Mouse (Mus musculus) C2C12 (cell line): ENCODE measurements at regions not wholly inside any gene's neighbourhood (a gene's known extent, or its start where the extent isn't known, plus 50 kb on each side); places are given as distances from the start of the nearest gene placed in this dataset.

Source experiments
- CEBPB ChIP-seq: IDR thresholded peaks from one replicate; pipeline ENCODE4 v1.6.1; 2011; ENCODE audit warnings: low read depth, mild to moderate bottlenecking, control low read depth, moderate library complexity
- CTCF ChIP-seq: IDR thresholded peaks from one replicate; pipeline ENCODE4 v1.5.1; 2011; ENCODE audit not compliant: control insufficient read depth, insufficient read depth, insufficient read length
- FOSL1 ChIP-seq: IDR thresholded peaks from one replicate; pipeline ENCODE4 v1.8.0; 2011; ENCODE audit warnings: mild to moderate bottlenecking, low read length; ENCODE audit not compliant: poor library complexity, insufficient read depth, severe bottlenecking
- MAX ChIP-seq: IDR thresholded peaks from one replicate; pipeline ENCODE4 v1.6.1; 2011; ENCODE audit warnings: mild to moderate bottlenecking, control low read depth
- MYOD1 ChIP-seq: IDR thresholded peaks from one replicate; pipeline ENCODE4 v1.6.1; 2011; ENCODE audit warnings: low read depth; ENCODE audit not compliant: control insufficient read depth, insufficient read length
- MYOG ChIP-seq: IDR thresholded peaks from one replicate; pipeline ENCODE4 v1.6.1; 2011; ENCODE audit not compliant: control insufficient read depth, insufficient read length; ENCODE audit errors: extremely low read depth
- USF1 ChIP-seq: IDR thresholded peaks from one replicate; pipeline ENCODE4 v1.6.1; 2011; ENCODE audit warnings: low read depth, mild to moderate bottlenecking, control low read depth, moderate library complexity

DNA sequence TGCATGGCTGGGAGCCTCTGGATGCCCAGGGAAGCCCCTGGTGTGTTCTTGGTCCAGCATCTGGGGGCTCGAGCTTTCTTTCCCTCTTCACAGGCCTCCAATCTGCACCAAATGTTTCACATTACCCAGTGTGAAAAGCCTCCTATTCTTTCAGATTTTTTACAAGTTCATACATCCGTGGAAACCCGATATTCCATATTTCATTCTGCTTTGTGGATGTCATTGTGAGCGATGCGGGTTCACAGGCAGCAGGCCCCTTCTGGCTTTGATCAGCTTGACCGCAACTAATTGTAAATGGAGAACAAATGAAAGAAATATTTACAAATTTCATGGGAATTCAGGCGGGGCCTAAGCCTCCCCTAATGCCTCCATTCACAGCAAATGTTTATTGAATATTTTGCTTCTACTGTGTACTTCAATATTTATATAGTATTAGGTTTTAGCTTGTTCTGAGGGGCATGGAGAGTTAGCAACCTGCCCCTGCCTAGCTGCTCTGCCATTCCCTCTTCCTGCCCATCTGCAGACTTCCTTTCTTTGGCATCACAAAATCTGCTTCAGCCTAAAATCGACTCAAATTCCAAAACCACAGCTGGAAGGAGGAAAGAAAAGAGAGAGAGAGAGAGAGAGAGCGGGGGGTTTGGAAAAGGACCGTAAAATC is 251.6 kb downstream of the Dmrt2 start:
- no peak for TF ChIP-seq CTCF
- no peak for TF ChIP-seq MYOD1
- no peak for TF ChIP-seq USF1
- TF ChIP-seq MAX: no peak
- TF ChIP-seq MYOG: no peak
- TF ChIP-seq CEBPB: no peak
- TF ChIP-seq FOSL1: no peak
